Mouse (Mus musculus) heart, adult 2 months (tissue): Measurements from ENCODE around the gene Pde9a.

ENCODE experiments used
- CTCF ChIP-seq: fragments of 200-600 bp; IDR thresholded peaks from 2 replicates; pipeline ENCODE4 v1.8.1; 2022; ENCODE audit warnings: antibody characterized with exemption, mild to moderate bottlenecking, moderate library complexity
- EP300 ChIP-seq: fragments of 200-500 bp; IDR thresholded peaks from 2 replicates; pipeline ENCODE4 v1.6.1; 2011; ENCODE audit warnings: low read depth, low read length, control low read depth; ENCODE audit not compliant: insufficient read depth
- POLR2A ChIP-seq: fragments of 200-500 bp; IDR thresholded peaks from 2 replicates; pipeline ENCODE4 v1.6.1; 2011; ENCODE audit warnings: mild to moderate bottlenecking, low read depth, low read length, control low read depth; ENCODE audit not compliant: insufficient read depth

DNA sequence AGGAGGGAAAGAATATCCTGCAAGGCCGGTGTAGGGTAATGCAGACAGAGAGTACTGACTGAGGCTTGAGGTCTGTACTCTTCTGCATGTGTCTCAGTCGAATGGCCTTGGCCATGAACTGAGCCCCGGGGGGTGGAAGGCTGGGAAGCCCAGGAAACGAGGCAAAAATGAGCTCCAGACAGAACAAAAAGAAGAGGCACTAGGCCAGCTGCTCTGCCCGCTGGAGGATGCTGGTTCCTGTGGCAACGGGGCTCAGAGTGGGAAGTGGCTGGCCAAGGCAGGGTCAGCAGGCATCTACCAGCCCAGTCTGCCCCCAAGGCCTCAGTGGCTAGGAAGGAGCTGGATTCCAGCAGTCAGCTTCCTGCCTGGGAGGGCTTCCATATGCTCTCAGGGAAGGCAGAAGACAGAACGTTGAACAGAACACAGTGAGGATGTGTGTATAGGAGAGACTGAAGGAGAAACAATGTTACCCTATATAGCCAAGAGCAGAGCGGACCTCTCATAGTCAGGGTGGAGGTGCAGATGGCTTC is 65.2 kb downstream of the Pde9a start:
- TF ChIP-seq POLR2A (no peak), EP300 (no peak), CTCF (no peak)
